Mouse (Mus musculus) stomach, embryonic 15.5 days (tissue): ENCODE data around the gene Med24. TPM values are rescaled to one million over a fixed set of nuclear protein-coding genes. Genes with fewer than 3 reads are reported as not detected.

Source experiments
- ATAC-seq: fragments of 200-750 bp; cut with Nextera tagmentation; 2 replicates; pipeline ENCODE4 v1.8.0; 2017; ENCODE audit warnings: low read depth, moderate number of reproducible peaks, moderate TSS enrichment; ENCODE audit not compliant: insufficient read depth, low FRiP score
- H3K27ac ChIP-seq: fragments of 300-500 bp; sonication (generic); 2 replicates; pipeline ENCODE4 v1.5.1; 2015; ENCODE audit warnings: mild to moderate bottlenecking, inconsistent platforms
- H3K27me3 ChIP-seq: fragments of 300-500 bp; sonication (generic); replicated peaks from 2 replicates; pipeline ENCODE4 v1.6.1; 2015; ENCODE audit warnings: inconsistent platforms
- H3K36me3 ChIP-seq: fragments of 300-500 bp; sonication (generic); 2 replicates; pipeline ENCODE4 v1.6.1; 2015; ENCODE audit warnings: inconsistent platforms
- H3K4me1 ChIP-seq: fragments of 300-500 bp; sonication (generic); 2 replicates; pipeline ENCODE4 v1.6.1; 2015; ENCODE audit warnings: inconsistent platforms
- H3K4me2 ChIP-seq: fragments of 300-500 bp; sonication (generic); 2 replicates; pipeline ENCODE4 v1.6.1; 2015; ENCODE audit warnings: mild to moderate bottlenecking, inconsistent platforms
- H3K4me3 ChIP-seq: fragments of 300-500 bp; sonication (generic); replicated peaks from 2 replicates; pipeline ENCODE4 v1.5.1; 2015; ENCODE audit warnings: inconsistent platforms
- H3K9ac ChIP-seq: fragments of 300-500 bp; sonication (generic); 2 replicates; pipeline ENCODE4 v1.6.1; 2015; ENCODE audit warnings: inconsistent platforms
- H3K9me3 ChIP-seq: fragments of 300-500 bp; sonication (generic); 2 replicates; pipeline ENCODE4 v1.6.1; 2016; ENCODE audit warnings: inconsistent platforms
- WGBS: fragments of 180-500 bp; shearing (Covaris S2); methylation state at CpG from one replicate; pipeline ENCODE4 v1.1.7; 2015; 5-methylcytosine and 5-hydroxymethylcytosine counted together
- polyA plus RNA-seq: library from polyadenylated mRNA; unstranded; fragments of >200 nt; fragmentation: Nextera tagmentation; extraction: Ambion mirVana; gene quantifications from 2 replicates; pipeline ENCODE4 v1.2.1, GENCODE M21; 2015

The Med24 gene
- polyA plus RNA-seq, 1 experiment from 2014 or later = 36.4 TPM

DNA sequence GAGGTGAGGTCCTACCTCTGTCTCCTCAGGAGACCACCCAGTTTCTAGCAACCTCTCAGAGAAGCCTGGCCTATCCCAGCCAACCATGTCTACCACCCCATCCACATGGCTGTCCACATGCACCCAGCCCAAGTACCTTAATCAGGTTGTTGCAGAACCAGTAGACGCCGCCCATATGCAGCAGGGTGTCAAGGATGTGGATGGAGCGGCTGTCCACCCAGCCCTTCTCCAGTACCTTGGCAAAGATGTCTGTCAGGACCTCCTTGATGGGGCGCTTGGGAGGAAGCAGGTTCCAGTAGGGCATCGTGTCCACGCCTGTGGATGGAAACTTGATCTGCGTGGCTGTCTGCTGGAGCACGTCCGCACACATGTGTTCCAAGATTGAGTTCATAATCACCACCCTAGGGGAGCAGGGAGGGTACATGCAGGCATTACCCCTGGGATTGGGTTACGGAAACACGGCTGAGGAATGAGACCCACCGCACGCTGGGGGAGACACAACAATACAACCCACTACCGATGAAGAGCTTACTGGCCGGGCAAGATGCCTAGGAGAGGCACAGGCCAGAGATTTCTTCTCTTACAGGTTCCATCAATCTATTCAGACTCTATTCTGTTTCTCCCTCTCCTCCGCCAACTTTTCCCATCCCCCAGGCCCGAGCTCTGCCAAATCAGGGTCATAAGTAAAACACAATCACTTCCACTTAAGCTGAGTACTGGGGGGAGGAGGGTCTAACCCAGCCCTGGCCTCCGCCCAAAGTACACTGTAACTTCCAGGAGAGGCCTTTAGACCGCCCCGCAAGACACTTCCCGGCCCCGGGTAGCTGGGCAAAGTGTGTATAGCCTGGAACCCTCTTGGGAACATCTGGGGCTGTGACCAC lies 21.6 kb downstream of the Med24 start:
- Histone ChIP-seq H3K4me2 (no peak overlapping the region), H3K27ac (peak overlapping the region; percentile 69), H3K4me3 (no peak overlapping the region), H3K4me1 (peaks cover 28% of the 10 kb centered on the region), H3K9me3 (no peaks in the 10 kb centered on the region), H3K27me3 (no peaks in the 10 kb centered on the region), H3K36me3 (peaks cover 34% of the 10 kb centered on the region), H3K9ac (no peak overlapping the region)
- WGBS = 74% methylated on average over 22 of the region's 22 CpGs
- ATAC-seq = peak; percentile 16; the same call in 1 of the 2 replicates

DNA sequence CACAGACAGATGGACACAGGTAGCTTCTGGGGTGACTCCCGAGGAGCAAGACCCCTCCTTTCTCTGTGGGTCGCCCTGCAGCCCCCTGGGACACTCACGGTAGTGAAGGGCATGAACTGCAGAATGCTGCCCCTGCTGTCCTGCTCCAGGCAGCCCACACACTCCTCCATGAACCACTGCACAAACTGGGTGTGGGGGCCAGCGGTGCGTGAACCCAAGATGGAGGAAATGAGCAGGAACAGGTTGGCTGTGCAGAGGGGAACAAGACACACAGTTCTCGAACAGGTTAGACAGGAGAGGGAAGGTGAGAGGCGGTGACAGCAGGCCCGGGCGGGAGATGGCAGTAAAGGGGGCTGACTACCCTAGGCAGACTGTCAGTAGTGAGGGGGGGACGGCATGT lies 24.2 kb downstream of the Med24 start:
- H3K4me1 ChIP-seq = peaks cover 29% of the 10 kb centered on the region
- ATAC-seq = no peak
- no peak overlapping the region for H3K9ac ChIP-seq
- H3K36me3 ChIP-seq = peaks cover 30% of the 10 kb centered on the region
- no peak overlapping the region for H3K4me3 ChIP-seq
- WGBS = 89% methylated on average over 10 of the region's 10 CpGs
- H3K9me3 ChIP-seq = no peaks in the 10 kb centered on the region
- H3K4me2 ChIP-seq = no peak overlapping the region
- no peak overlapping the region for H3K27ac ChIP-seq
- H3K27me3 ChIP-seq = no peaks in the 10 kb centered on the region; the same call in 1 of the 2 replicates

DNA sequence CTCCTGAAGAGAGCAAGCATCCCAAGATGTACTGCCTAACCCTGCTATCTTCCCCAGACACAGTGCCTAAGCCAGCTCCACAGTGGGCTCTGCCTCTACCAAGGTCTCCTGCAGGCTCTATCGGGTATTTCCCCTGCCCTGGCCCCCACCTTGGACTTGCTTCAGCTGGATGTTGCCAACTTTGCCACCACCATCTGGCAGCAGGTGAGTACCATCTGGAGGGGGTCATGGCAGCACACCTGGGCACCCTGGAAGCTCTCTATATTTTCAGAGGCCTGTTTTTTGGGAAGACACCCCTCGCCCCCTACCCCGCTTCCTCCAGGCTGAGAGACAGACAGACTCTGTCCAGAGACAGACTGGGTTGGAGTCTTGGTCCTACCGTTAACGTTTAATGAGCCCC lies 26.9 kb downstream of the Med24 start:
- Histone ChIP-seq H3K9ac (no peak overlapping the region), H3K27me3 (no peaks in the 10 kb centered on the region; the same call in 1 of the 2 replicates), H3K4me3 (no peak overlapping the region), H3K4me2 (no peak overlapping the region), H3K9me3 (no peaks in the 10 kb centered on the region), H3K36me3 (peaks cover 18% of the 10 kb centered on the region), H3K27ac (no peak overlapping the region), H3K4me1 (peaks cover 7% of the 10 kb centered on the region; the same call in 1 of the 2 replicates)
- WGBS = 73% methylated on average over 5 of the region's 5 CpGs
- ATAC-seq = no peak

DNA sequence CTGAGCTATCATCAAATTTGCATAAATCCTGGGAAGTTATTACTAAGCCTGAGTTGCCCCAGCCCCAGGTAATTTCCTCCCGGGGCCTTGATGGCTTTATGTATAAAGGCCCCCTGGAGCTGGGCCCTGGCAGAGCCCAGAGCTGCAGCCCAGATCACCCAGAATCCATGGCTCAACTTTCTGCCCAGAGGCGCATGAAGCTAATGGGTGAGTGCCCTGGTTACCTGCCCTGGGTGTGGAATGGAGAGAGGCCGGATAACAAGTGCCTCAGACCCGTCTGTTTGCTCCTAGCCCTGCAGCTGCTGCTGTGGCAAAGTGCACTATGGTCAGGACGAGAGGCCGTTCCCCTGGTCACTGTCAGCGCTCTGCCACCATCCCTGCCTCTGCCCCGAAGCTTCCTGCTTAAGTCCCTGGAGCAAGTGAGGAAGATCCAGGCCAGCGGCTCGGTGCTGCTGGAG lies 28.0 kb downstream of the Med24 start, which contains the start of gene Csf3:
Gene Csf3 (plus strand): TSS at position 51 of the 458 bp plus-strand sequence.
- Histone ChIP-seq H3K4me1 (peaks cover 5% of the 10 kb centered on the region; the same call in 1 of the 2 replicates), H3K9me3 (no peaks in the 10 kb centered on the region), H3K4me3 (no peak within 1 kb of the TSS), H3K27me3 (no peaks in the 10 kb centered on the region; the same call in 1 of the 2 replicates), H3K4me2 (no peak within 1 kb of the TSS), H3K27ac (no peak within 1 kb of the TSS), H3K9ac (no peak within 1 kb of the TSS), H3K36me3 (peaks cover 8% of the 10 kb centered on the region; the same call in 1 of the 2 replicates)
- no peak for ATAC-seq
- WGBS = 51% methylated on average over 10 of the region's 10 CpGs

DNA sequence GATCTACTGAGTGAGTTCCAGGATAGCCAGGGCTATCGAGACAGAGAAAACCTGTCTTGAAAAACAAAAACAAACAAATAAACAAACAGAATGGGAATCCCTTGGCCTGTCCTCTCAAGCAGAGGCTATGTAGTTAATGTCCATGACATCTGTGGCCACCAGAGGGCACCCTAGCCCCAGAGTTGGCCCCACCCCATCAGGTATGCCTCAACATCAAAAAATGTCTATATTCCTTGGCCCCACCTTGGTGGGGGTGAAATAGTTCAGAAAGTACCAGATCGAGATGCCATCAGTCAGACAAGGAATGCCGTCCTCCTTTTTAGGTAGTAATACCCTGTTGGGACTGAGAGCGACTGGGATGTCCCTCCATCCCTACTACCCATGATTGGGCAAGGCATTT lies 29.3 kb downstream of the Med24 start:
- H3K9ac ChIP-seq = no peak overlapping the region
- H3K4me1 ChIP-seq = peaks cover 5% of the 10 kb centered on the region; the same call in 1 of the 2 replicates
- no peak overlapping the region for H3K4me3 ChIP-seq
- H3K9me3 ChIP-seq = no peaks in the 10 kb centered on the region
- no peak overlapping the region for H3K4me2 ChIP-seq
- H3K27me3 ChIP-seq = no peaks in the 10 kb centered on the region; the same call in 1 of the 2 replicates
- ATAC-seq = 0 out of 2 replicates have a peak, but pooled peaks have one; percentile 36
- 31% methylated on average over 4 of the region's 4 CpGs for WGBS
- no peak overlapping the region for H3K27ac ChIP-seq
- H3K36me3 ChIP-seq = peaks cover 13% of the 10 kb centered on the region

DNA sequence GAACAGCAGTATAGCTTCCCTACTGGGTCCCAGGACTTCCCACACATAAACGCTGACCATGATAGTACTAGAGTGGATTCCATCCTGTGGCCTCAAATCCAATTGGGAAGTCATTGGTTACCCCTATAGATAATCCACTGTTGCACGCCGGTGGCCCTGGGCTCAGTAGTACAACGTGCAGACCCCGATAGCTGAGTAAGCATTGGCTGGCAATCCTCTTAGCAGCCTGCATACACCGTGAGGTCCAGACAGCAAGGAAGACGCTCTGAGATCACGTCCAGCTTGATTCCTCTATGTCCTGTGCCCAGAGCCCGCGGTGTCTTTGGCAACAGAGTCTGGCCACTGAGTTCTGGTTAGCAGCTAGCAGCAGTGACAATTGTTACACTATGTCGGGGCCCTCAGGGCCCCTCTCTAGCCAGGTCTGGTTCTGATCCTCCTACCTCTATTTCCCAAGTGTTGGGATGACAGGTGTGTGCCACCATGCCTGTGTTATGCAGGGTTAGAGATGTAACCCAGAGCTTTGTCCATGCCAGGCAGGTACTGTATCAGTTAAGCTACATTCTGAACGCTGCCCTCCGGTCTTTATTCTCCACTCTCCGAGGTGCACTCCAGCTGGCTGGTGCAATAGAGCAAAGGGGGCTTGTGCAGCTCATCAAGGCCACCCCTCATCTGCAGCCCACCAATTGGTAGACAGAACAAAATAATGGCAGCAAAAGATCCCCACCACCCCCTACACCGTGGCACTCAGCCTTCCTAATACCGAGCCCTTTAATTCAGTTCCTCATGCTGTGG lies 30.2 kb downstream of the Med24 start:
- no peak overlapping the region for H3K4me3 ChIP-seq
- H3K9me3 ChIP-seq = no peaks in the 10 kb centered on the region
- WGBS = 82% methylated on average over 16 of the region's 16 CpGs
- no peak overlapping the region for H3K9ac ChIP-seq
- no peaks in the 10 kb centered on the region; the same call in 1 of the 2 replicates for H3K27me3 ChIP-seq
- H3K27ac ChIP-seq = no peak overlapping the region
- peaks cover 5% of the 10 kb centered on the region; the same call in 1 of the 2 replicates for H3K4me1 ChIP-seq
- no peak for ATAC-seq
- H3K4me2 ChIP-seq = no peak overlapping the region
- peaks cover 20% of the 10 kb centered on the region for H3K36me3 ChIP-seq

DNA sequence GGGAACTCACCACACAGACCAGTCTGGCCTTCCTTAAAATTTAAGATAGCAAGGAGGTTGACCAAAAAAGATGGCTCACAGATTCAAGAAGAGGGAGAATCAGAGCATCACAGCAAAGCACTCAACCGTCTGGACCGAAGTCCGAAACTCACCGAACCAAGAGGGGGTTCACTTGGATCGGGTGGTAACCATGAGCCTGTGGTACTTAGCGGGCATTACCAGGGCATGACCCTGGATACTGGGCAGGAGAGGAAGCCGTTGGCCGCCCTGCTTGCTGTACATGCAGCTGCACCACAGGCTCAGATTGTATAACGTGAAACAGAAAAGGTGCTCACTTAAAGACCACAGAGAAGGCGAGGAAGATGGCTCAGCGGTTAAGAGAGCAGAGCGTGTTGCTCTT lies 32.0 kb downstream of the Med24 start:
- H3K36me3 ChIP-seq = peaks cover 37% of the 10 kb centered on the region
- H3K27ac ChIP-seq = no peak overlapping the region
- H3K4me1 ChIP-seq = peaks cover 5% of the 10 kb centered on the region; the same call in 1 of the 2 replicates
- 91% methylated on average over 12 of the region's 12 CpGs for WGBS
- no peak overlapping the region for H3K4me3 ChIP-seq
- no peak overlapping the region for H3K4me2 ChIP-seq
- H3K27me3 ChIP-seq = no peaks in the 10 kb centered on the region; the same call in 1 of the 2 replicates
- H3K9ac ChIP-seq = no peak overlapping the region
- no peak for ATAC-seq
- H3K9me3 ChIP-seq = no peaks in the 10 kb centered on the region

DNA sequence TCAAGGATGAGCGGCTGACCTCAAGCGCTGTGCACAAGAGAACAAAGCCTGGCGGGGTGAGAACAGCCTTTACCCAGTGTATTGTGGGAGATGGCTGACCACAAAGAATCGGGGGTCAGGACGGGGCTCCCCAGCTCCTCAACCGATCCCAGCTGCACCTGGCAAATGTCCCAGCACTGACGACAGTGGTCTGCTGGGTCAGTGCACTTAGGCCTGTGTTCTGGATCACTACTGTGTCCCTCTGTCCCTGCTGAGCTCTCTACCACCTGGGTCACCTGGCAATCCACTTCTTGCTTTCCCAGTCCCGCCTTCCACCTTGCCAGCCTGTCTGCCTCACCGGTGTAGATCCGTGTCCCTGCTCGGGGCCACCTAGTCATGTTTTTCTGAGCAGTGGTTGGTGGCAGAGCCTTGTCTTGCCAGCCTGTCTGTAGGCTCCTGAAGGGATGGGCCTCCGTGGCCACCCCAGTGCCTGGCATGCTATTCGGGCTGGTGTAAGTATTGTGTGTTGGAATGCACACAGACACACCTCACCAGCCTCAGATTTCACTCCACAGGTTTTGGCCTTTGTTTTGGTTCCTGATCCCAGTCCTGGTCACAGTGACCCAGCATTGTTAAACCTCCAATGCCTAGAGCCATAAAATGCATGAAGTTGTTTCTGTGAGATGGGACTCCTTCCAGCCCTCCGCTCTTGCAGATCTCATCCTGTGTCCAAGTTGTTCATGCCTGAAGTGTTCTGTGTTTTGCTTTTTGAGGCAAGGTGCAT lies 32.6 kb downstream of the Med24 start:
- H3K4me2 ChIP-seq = no peak overlapping the region
- 82% methylated on average over 14 of the region's 14 CpGs for WGBS
- peaks cover 5% of the 10 kb centered on the region; the same call in 1 of the 2 replicates for H3K4me1 ChIP-seq
- no peak overlapping the region for H3K9ac ChIP-seq
- no peak overlapping the region for H3K27ac ChIP-seq
- H3K4me3 ChIP-seq = no peak overlapping the region
- peaks cover 43% of the 10 kb centered on the region for H3K36me3 ChIP-seq
- H3K9me3 ChIP-seq = no peaks in the 10 kb centered on the region
- no peak for ATAC-seq
- H3K27me3 ChIP-seq = no peaks in the 10 kb centered on the region; the same call in 1 of the 2 replicates

DNA sequence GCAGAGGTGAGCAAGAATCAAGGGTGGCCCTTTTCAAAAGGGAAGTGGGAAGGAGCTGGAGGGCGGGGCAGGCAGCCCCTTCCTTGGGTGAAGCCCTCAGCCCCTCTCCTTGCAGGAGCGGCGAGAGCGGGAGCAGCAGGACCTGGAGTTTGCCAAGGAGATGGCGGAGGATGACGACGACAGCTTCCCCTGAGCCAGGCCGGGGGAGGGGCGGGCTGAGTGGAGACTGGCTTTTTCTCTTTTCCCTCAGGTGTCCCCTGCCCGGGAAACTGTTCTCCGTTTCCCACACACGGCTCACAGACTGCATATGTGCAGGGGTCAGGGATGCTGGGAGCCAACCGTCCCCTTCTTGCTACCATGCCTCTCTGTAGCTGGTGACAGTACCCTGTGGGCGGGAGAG lies 33.8 kb downstream of the Med24 start:
- Histone ChIP-seq H3K4me2 (no peak overlapping the region), H3K9me3 (no peaks in the 10 kb centered on the region), H3K4me1 (no peaks in the 10 kb centered on the region), H3K27ac (no peak overlapping the region), H3K9ac (no peak overlapping the region), H3K4me3 (no peak overlapping the region), H3K27me3 (no peaks in the 10 kb centered on the region), H3K36me3 (peaks cover 54% of the 10 kb centered on the region)
- no peak for ATAC-seq
- WGBS = 75% methylated on average over 14 of the region's 14 CpGs

DNA sequence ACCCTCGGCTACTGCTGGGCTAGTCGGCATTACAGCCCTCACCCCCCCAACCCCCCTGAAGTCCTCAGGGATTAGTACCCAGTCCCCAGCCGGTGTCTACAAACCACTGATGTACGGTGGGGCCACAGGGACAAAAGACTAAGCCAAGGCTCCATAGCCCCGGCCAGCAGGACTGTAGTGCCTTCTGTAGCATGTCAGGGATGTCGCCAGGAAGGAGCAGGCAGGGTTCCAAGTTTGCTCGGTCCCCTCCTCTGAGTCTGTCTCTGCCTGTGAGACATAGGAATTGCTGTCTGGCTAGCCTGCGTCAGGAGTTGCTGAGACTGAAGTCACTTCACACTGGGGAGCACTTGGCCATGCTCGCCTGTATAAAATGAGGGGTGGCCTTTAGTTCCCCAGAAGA lies 34.9 kb downstream of the Med24 start:
- H3K4me3 ChIP-seq = no peak overlapping the region
- no peak for ATAC-seq
- no peaks in the 10 kb centered on the region for H3K4me1 ChIP-seq
- whole genome bisulfite sequencing = 82% methylated on average over 9 of the region's 9 CpGs
- H3K4me2 ChIP-seq = no peak overlapping the region
- H3K36me3 ChIP-seq = peaks cover 65% of the 10 kb centered on the region
- no peak overlapping the region for H3K27ac ChIP-seq
- H3K9ac ChIP-seq = no peak overlapping the region
- no peaks in the 10 kb centered on the region for H3K9me3 ChIP-seq
- H3K27me3 ChIP-seq = no peaks in the 10 kb centered on the region

DNA sequence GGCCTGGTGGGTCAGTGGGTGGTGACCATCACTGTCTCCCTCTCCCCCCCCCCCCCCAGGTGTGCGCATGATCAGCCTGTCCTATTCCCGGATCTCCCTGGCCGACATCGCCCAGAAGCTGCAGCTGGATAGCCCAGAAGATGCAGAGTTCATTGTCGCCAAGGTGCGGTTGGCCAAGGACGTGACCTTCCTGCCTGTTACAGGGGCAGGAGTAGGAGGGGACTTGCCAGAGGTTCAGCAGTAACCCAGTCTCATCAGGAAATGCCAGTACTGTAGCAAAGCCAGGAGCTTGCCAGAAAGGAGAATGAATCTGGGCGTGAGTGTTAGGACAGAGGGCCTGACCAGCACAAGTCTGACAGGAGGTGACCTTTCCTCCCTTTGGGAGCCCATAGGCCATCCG lies 35.5 kb downstream of the Med24 start:
- 90% methylated on average over 9 of the region's 9 CpGs for WGBS
- no peak overlapping the region for H3K9ac ChIP-seq
- no peaks in the 10 kb centered on the region for H3K27me3 ChIP-seq
- H3K9me3 ChIP-seq = no peaks in the 10 kb centered on the region
- H3K4me1 ChIP-seq = no peaks in the 10 kb centered on the region
- H3K27ac ChIP-seq = no peak overlapping the region
- peaks cover 67% of the 10 kb centered on the region for H3K36me3 ChIP-seq
- H3K4me2 ChIP-seq = no peak overlapping the region
- no peak for ATAC-seq
- H3K4me3 ChIP-seq = no peak overlapping the region
